Mouse (Mus musculus) skeletal muscle tissue, postnatal 0 days (tissue): ENCODE results near the gene Wnt11. TPM values are rescaled to one million over a fixed set of nuclear protein-coding genes. Genes with fewer than 3 reads are reported as not detected.

Experiments used
- polyA plus RNA-seq: library from polyadenylated mRNA; unstranded; fragments of >200 nt; fragmentation: Nextera tagmentation; extraction: Ambion mirVana; gene quantifications from 2 replicates; pipeline ENCODE4 v1.2.1, GENCODE M21; 2015

The Wnt11 gene
- polyA plus RNA-seq, result 14.0 and 15.8 TPM in 2 replicates

GRCm38 (mm10) chr7:98834711-98835321, at the start of gene Wnt11:
Gene Wnt11 (plus strand): TSS chr7:98835112.

Other genes starting within 250 kb of the Wnt11 start
- gene Emsy, start 178.3 kb upstream of the Wnt11 start, polyA plus RNA-seq, result 9.1 and 9.8 TPM in 2 replicates
- 27.5 and 29.1 TPM in 2 replicates for gene Thap12, start 132.0 kb upstream of the Wnt11 start, polyA plus RNA-seq